Mouse (Mus musculus) liver, adult (tissue): ENCODE data around the gene Olfr930.

ENCODE experiments used
- GATA4 ChIP-seq: IDR thresholded peaks from 2 replicates; pipeline ENCODE4 v1.6.1; 2014; ENCODE audit warnings: mild to moderate bottlenecking, low read length; ENCODE audit not compliant: insufficient replicate concordance

The Olfr930 gene

DNA sequence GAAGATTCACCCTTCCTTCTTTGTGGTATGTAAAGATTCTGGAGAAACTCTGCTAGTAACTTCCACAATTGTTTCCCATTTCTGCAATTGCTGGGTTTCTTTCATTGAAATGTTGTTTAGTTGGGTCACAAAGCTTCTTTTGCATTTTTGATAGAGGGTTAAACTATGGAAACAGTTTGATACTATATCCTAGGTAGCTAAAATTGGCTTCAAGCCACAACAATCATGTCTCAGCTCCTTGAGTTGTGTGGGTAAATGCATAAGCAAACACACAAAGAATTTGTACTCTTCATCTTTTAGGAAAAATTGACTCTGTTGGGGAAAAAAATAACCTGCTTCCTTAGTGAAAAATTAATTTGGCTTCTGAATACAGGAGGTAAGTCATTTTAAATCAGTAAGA lies at the start of gene Olfr930:
Gene Olfr930, plus strand, starts transcription at position 301 of the 400 bp plus-strand sequence.
- no peak for TF ChIP-seq GATA4

DNA sequence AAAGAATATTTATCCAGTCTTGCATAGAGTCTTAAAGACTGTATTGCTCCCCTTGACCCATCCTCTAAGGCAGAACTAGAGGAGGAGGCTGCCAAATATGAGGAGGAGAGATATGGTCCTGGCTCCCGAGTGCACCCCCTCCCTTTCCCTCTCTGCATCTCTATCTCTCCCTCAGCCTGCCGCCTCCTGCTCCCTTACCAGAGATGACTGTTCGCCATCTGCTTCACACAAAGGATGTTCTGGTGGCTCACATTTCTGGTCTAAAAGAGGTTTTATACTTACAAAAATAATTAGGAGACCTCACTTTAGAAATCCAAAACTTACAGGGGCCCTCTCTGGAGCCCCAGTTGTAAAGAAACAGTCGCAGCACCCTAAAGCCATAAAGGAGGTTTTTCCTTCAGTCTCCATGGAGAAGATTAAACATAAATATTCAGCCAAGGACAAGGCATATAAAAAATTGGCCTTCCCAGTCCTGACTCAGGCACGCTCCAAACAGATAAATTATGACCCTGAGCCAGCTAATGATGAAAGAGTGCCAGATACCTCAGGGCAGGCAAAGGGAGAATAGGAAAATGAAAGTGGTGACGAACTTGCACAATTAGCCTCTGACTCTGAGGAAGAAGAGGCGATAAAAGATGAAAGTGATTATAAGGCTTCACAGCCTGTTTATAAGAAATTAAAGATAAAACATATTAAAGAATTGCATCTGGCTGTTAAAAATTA lies 24.0 kb downstream of the Olfr930 start:
- no peak for TF ChIP-seq GATA4

DNA sequence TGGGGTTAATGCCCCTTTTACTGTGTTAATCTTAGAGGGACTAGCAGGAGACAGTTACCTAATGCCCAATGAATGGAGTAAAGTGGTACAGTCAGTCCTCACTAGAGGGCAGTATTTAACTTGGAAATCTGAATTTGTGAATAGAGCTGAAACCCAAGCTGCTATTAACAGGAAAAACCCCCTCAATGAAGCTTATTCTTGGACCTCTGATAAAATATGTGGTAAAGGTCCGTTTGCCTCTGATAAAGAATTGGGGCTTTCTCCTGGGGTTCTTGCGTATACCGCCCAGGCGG lies 24.5 kb downstream of the Olfr930 start:
- no peak for TF ChIP-seq GATA4

DNA sequence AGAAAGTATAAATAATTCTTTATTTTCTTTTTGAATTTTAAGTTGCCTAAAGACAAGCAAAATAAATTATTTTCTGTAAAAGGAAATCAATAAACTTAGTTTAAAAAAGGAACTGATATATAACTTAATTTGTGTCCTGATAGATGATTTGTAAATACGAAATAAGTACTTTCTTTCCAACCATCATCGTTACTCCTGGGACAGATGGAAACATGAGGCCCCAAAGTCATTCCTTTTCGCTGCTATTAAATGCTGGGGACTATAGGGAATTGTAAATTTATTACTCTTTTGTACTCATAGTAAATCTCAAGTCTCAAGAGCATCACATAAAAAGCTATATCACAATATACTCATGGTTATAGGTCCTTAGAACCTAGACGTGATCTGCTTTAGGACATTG lies 42.4 kb downstream of the Olfr930 start, which contains the start of gene Olfr933:
Gene Olfr933, plus strand, starts transcription at position 301 of the 400 bp plus-strand sequence.
- TF ChIP-seq GATA4, result no peak
